Mouse (Mus musculus) lung, embryonic 14.5 days (tissue): Measurements from ENCODE around the gene Gpr65. TPM values are rescaled to one million over a fixed set of nuclear protein-coding genes. Genes with fewer than 3 reads are reported as not detected.

Source experiments
- ATAC-seq: fragments of 200-750 bp; cut with Nextera tagmentation; 2 replicates; pipeline ENCODE4 v1.8.0; 2017; ENCODE audit warnings: mild to moderate bottlenecking, moderate TSS enrichment, moderate library complexity; ENCODE audit not compliant: insufficient read depth
- DNase-seq: peaks from one replicate; pipeline ENCODE4 v3.0.0-alpha.2; 2015
- H3K27ac ChIP-seq: fragments of 300-500 bp; sonication (generic); 2 replicates; pipeline ENCODE4 v1.5.1; 2014; ENCODE audit warnings: low read depth, mild to moderate bottlenecking, moderate library complexity
- H3K27me3 ChIP-seq: fragments of 300-500 bp; sonication (generic); 2 replicates; pipeline ENCODE4 v1.6.1; 2014; ENCODE audit warnings: low read length, control low read depth; ENCODE audit not compliant: insufficient read depth
- H3K36me3 ChIP-seq: fragments of 300-500 bp; sonication (generic); 2 replicates; pipeline ENCODE4 v1.6.1; 2014; ENCODE audit warnings: control low read depth; ENCODE audit not compliant: insufficient read depth
- H3K4me1 ChIP-seq: fragments of 300-500 bp; sonication (generic); 2 replicates; pipeline ENCODE4 v1.6.1; 2014; ENCODE audit warnings: antibody characterized with exemption, control low read depth; ENCODE audit not compliant: insufficient read depth
- H3K4me2 ChIP-seq: fragments of 300-500 bp; sonication (generic); 2 replicates; pipeline ENCODE4 v1.6.1; 2014; ENCODE audit warnings: mild to moderate bottlenecking
- H3K4me3 ChIP-seq: fragments of 300-500 bp; sonication (generic); 2 replicates; pipeline ENCODE4 v1.5.1; 2014; ENCODE audit warnings: low read depth, low read length
- H3K9ac ChIP-seq: fragments of 300-500 bp; sonication (generic); 2 replicates; pipeline ENCODE4 v1.6.1; 2014
- H3K9me3 ChIP-seq: fragments of 300-500 bp; sonication (generic); 2 replicates; pipeline ENCODE4 v1.6.1; 2016; ENCODE audit warnings: low read depth, low read length, control low read depth
- CTCF ChIP-seq: IDR thresholded peaks from 2 replicates; pipeline ENCODE4 v1.5.1; 2016; ENCODE audit warnings: antibody characterized with exemption, low read depth
- WGBS: fragments of 180-500 bp; shearing (Covaris S2); extraction: QIAGEN DNeasy Blood & Tissue Kit; methylation state at CpG from one replicate; pipeline ENCODE4 v1.1.7; 2014; 5-methylcytosine and 5-hydroxymethylcytosine counted together
- polyA plus RNA-seq: library from polyadenylated mRNA; unstranded; fragments of >200 nt; fragmentation: Nextera tagmentation; extraction: Ambion mirVana; gene quantifications from 2 replicates; pipeline ENCODE4 v1.2.1, GENCODE M21; 2014

Gpr65 gene
- polyA plus RNA-seq, 1 experiment from 2014 or later = 0.84 TPM

- Histone ChIP-seq H3K36me3 (no peaks in the 10 kb centered on the region), H3K4me3 (no peak overlapping the region), H3K27me3 (no peaks in the 10 kb centered on the region), H3K4me1 (no peaks in the 10 kb centered on the region), H3K9ac (no peak overlapping the region), H3K27ac (no peak overlapping the region), H3K4me2 (no peak overlapping the region), H3K9me3 (no peaks in the 10 kb centered on the region)
- TF ChIP-seq CTCF = peak; percentile 11; the same call in 1 of the 2 replicates
- 60% methylated on average over 3 of the region's 3 CpGs for WGBS
- ATAC-seq (peak; percentile 14; the same call in 1 of the 2 replicates), DNase-seq (no peak)
Observed at GRCm38 (mm10) chr12:98283487-98283860, 15.0 kb downstream of the Gpr65 start.

GRCm38 (mm10) chr12:98284477-98284876 is 16.0 kb downstream of the Gpr65 start:
- Histone ChIP-seq H3K4me1 (no peaks in the 10 kb centered on the region), H3K27me3 (no peaks in the 10 kb centered on the region), H3K36me3 (no peaks in the 10 kb centered on the region), H3K4me3 (no peak overlapping the region), H3K9me3 (no peaks in the 10 kb centered on the region), H3K27ac (no peak overlapping the region), H3K9ac (no peak overlapping the region), H3K4me2 (no peak overlapping the region)
- no peak for DNase-seq
- WGBS = 82% methylated on average over 3 of the region's 3 CpGs
- ATAC-seq = no peak
- no peak for TF ChIP-seq CTCF

GRCm38 (mm10) chr12:98290475-98290874 is 22.0 kb downstream of the Gpr65 start:
- Histone ChIP-seq H3K9me3 (no peaks in the 10 kb centered on the region), H3K4me1 (no peaks in the 10 kb centered on the region), H3K4me3 (no peak overlapping the region), H3K36me3 (no peaks in the 10 kb centered on the region), H3K27ac (no peak overlapping the region), H3K4me2 (no peak overlapping the region), H3K27me3 (no peaks in the 10 kb centered on the region), H3K9ac (no peak overlapping the region)
- WGBS = 69% methylated on average over 3 of the region's 3 CpGs
- DNase-seq = no peak
- no peak for ATAC-seq
- TF ChIP-seq CTCF = no peak

GRCm38 (mm10) chr12:98292278-98292677 is 23.8 kb downstream of the Gpr65 start:
- no peak for TF ChIP-seq CTCF
- Histone ChIP-seq H3K27ac (no peak overlapping the region), H3K27me3 (no peaks in the 10 kb centered on the region)

GRCm38 (mm10) chr12:98294241-98294640 is 25.8 kb downstream of the Gpr65 start:
- no peak for DNase-seq
- no peaks in the 10 kb centered on the region for H3K36me3 ChIP-seq
- no peak overlapping the region for H3K4me2 ChIP-seq
- no peak overlapping the region for H3K9ac ChIP-seq
- H3K4me3 ChIP-seq = no peak overlapping the region
- 62% methylated on average over 2 of the region's 2 CpGs for WGBS
- no peaks in the 10 kb centered on the region for H3K4me1 ChIP-seq
- TF ChIP-seq CTCF = no peak
- H3K27ac ChIP-seq = no peak overlapping the region
- ATAC-seq = no peak
- no peaks in the 10 kb centered on the region for H3K9me3 ChIP-seq
- no peaks in the 10 kb centered on the region for H3K27me3 ChIP-seq

More at GRCm38 (mm10) chr12:98292278-98292677, 23.8 kb downstream of the Gpr65 start:
- H3K9me3 ChIP-seq = no peaks in the 10 kb centered on the region
- DNase-seq (no peak), ATAC-seq (no peak)
- H3K36me3 ChIP-seq = no peaks in the 10 kb centered on the region
- no peak overlapping the region for H3K4me3 ChIP-seq
- no peaks in the 10 kb centered on the region for H3K4me1 ChIP-seq
- H3K9ac ChIP-seq = no peak overlapping the region
- 16% methylated on average over 4 of the region's 4 CpGs for WGBS
- H3K4me2 ChIP-seq = no peak overlapping the region

- TF ChIP-seq CTCF = no peak
- H3K27ac ChIP-seq = no peak overlapping the region
- no peaks in the 10 kb centered on the region for H3K9me3 ChIP-seq
- no peak overlapping the region for H3K9ac ChIP-seq
- H3K4me2 ChIP-seq = no peak overlapping the region
- no peaks in the 10 kb centered on the region for H3K27me3 ChIP-seq
- WGBS = 63% methylated on average over 5 of the region's 5 CpGs
- ATAC-seq (no peak), DNase-seq (no peak)
- no peaks in the 10 kb centered on the region for H3K36me3 ChIP-seq
- no peak overlapping the region for H3K4me3 ChIP-seq
- H3K4me1 ChIP-seq = no peaks in the 10 kb centered on the region
Observed at GRCm38 (mm10) chr12:98301980-98302379, 33.5 kb downstream of the Gpr65 start.

GRCm38 (mm10) chr12:98303013-98303412 is 34.6 kb downstream of the Gpr65 start:
- Histone ChIP-seq H3K27me3 (no peaks in the 10 kb centered on the region), H3K36me3 (no peaks in the 10 kb centered on the region), H3K4me1 (no peaks in the 10 kb centered on the region), H3K9me3 (no peaks in the 10 kb centered on the region), H3K9ac (no peak overlapping the region), H3K27ac (no peak overlapping the region), H3K4me3 (no peak overlapping the region), H3K4me2 (no peak overlapping the region)
- WGBS = 89% methylated on average over 1 of the region's 1 CpGs
- DNase-seq = no peak
- no peak for ATAC-seq
- no peak for TF ChIP-seq CTCF
